Mouse (Mus musculus) cerebellum, adult 11-12 months (tissue): ENCODE measurements around the gene Gm49378.

Experiments
- DNase-seq: peaks from one replicate; pipeline ENCODE4 v3.0.0; 2022

The Gm49378 gene

DNA sequence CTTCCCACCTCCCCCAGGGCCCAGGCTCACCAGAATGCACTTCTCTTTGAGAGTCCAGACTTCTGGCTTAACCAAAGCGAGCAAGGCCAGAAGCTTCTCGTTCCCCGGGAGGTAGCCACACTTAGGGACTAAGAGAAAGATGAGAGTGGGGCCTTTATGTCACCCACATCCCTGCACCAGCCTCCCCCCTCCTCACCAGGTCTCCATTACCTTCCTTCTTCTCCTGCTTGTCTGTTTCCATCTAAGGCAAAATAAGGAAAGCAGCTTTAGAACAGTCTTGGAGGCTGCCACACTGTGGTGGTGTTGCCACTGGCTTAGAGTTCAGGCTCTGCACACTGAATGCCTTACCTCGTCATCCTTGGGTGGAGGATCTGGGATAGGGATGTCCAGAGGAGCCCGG lies 48.4 kb downstream of the Gm49378 start:
- DNase-seq = peak; percentile 26

DNA sequence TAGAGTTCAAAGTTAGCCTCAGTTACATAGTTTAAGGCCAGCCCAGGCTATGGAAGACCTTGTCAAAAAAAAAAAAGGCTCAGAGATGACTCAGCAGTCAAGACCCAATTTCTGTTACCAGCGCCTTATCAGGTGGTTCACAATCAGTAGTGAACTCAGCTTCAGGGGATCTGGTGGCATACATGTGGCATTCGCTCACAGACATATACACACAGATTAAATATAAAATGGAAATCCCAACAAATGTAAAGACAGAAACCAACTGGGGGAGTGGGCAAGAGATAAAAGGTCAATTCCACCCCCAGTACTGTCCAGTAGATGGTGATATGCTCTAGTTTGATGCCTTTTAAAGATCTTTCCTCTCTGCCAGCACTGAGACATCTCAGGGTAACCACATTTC lies 51.5 kb downstream of the Gm49378 start:
- DNase-seq = no peak

DNA sequence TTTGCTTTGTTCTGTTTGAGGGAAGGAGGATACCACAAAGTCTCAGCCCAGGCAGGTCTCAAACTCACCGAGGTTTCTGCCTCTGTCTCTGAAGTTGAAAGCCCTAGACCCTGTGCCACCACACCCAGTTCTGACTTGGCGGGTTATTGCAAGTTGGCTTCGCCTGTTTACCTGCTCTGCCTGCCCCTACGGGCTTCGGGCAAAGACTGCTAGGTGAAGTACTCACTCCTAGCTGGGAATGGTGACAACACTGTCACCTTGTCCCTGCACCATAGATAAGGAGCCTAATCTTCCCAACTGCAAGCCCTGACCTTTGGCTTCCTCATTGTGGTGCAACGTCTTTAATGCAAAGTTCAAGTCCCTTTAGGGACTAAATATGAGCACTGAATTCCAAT lies 52.1 kb downstream of the Gm49378 start:
- peak; percentile 43 for DNase-seq

DNA sequence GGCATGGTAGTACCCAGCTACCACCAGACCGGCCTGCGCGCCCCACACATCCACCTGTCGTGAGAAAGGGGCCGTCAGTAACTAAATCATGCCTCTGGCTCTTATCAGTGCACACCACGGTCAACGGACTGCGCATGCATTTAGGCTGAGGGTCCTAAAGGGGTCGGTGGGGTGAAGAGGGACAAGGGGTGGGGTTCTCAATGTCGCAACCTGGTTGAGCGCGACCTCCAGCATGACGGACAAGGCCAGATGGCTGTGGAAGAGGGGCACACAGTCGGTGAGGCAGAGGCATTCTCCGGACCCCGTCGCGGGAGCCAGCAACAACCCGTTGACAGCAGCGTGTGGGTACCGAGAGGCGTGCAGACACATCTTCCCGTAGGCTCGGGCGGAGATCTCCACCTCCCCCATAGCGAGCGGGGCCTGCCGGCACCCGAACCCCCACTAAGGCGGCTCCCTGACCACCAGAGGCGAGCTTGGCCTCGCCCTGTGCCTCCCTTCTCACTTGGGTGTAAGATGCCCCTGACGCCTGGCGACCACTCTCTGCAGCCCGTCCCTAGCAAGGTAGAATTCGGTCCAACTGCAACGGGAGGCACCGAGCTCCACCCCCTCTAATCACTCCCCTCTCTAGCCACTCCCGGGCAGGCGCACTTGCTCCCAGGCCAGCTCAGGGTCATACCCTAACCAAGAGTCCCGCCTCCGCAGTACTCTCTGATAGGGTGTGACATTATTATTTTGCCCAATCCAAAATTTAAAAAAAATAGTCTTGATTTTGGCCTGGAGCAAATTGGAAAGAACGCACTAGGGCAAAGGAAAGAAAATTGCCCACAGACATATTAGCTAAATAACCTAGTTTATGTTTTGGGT lies 52.8 kb downstream of the Gm49378 start, which contains the start of gene Emc9:
Emc9 (minus strand) TSS at position 601 of the 864 bp plus-strand sequence.
- peak; percentile 87 for DNase-seq

DNA sequence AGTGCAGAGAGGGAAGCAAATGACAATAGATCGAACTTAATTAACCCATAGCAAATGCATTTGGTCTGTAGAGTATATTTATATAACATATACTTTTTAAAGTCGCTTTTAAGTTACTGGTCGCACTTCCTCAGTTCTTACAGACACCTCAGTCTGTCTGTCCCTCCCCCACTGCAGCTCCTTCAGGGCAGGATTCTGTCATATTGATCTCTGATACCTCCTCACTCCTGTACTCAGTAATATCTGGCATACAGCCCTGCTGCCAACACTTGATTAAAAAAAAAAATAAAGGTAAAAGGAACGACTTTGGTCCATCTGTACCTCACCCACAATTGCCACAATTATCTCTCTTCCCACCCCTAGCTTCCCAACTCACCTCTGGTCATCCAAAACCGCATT lies 53.4 kb downstream of the Gm49378 start:
- DNase-seq = no peak

DNA sequence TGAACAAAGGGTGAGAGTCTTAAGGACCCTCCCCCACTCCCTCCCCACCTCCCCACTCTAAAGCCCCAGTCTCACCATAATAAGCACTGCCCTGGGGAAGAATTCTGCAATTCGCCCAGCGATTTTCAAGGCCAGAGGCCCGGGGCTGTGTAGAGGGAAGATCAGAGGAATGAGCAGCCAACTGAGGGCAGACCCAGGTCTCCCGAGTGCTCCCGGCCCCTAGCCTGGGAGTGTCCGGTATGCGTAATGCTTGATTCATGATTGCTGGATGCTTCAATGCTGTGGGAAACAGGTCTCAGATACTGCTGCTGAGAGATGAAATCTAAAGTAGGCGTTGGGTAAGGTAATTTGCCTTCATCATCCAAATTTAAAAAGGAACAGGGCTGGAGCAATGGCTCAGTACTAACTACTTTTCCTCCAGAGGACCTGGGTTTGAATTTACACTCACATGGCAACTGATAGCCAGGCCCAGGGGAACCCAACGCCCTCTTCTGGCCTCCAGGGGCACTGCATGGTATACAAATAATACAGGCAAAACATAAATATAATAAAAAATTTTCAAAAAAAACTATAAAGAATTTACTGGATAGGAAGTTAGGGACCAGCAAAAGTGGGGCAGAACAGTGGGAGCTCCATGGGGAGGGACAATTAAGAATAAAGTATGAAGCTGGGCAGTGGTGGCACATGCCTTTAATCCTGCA lies 55.6 kb downstream of the Gm49378 start:
- no peak for DNase-seq

DNA sequence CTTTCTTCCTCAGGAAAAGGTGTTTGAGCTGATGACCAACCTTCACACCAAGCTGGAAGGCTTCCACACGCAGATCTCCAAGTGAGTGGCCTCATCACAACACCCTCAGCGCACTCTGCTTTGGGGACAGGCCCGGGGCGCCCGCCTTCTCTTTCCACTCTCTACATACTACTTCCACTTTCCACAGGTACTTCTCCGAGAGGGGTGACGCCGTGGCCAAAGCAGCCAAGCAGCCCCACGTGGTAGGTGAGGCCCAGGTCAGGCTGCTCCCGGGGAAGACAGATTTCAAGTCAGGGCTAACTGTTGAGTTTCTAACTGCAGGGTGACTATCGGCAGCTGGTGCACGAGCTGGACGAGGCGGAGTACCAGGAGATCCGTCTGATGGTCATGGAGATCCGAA lies 57.0 kb downstream of the Gm49378 start:
- DNase-seq = peak; percentile 28

DNA sequence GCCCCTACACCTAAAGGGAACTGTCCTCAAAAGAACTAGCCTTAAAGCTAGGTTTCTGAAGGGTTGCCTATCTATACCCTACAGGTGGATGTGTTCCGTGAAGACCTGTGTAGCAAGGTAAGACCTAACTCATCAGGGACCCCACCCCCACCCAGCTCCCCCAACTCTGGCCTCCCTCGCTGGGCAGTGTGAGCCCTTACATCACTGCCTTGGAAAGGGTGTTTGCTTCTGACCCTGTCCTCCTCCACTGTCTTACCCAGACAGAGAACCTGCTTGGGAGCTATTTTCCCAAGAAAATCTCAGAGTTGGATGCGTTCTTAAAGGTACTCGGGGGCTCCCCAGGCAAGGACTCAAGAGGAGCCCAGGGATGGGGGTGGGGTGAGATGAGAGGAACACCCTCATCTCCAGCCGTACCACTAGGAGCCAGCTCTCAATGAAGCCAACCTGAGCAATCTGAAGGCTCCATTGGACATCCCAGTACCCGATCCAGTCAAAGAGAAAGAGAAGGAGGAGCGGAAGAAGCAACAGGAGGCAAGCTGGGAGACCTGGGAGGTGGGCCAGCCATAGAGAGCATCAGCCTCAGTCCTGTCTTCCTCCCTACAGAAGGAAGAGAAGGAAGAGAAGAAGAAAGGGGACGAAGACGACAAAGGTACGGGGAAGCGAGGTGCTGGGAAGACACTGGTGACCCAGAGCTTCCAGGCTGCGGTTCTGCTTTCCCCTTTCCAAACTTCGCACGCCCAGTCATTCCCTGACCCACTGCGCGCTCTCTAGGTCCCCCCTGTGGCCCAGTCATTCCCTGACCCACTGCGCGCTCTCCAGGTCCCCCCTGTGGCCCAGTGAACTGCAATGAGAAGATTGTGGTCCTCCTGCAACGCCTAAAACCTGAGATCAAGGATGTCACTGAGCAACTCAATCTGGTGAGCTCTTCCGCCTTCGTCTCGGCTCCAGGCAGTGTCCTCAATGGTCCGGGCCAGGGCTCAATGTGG lies 57.9 kb downstream of the Gm49378 start:
- DNase-seq = peak; percentile 25
